ENCODE assay signal across 18 mouse cellular contexts in the genomic region with DNA sequence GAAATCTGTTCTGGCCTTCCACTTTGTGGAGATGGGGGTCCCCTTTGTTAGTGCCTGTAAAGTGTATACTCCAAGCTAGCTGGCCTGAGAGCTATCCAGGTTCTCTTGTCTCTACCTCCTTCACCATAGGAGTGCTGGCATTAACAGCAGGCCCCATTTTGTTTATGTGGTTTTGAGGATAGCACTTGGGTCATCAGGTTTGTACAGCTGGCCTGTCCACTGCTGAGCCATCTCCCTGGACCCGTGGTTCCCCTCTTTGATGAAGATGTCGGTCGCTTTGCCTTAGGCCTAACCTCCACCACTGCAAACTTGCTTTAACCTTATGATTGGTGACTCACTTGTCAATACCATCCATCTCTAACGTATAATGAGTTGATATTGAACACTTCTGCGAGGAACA. TPM values are rescaled to one million over a fixed set of nuclear protein-coding genes. Genes with fewer than 3 reads are reported as not detected.
DNase-seq lines count a peak whose midpoint lies in the region; ATAC-seq and TF ChIP-seq lines count a peak whose summit lies in the region.
"Had no signal": no experiment of that assay in that cellular context is flagged by ENCODE, and none has a peak within 500 bp of the region (broad histone marks: within the 10 kb centered on the region; RNA-seq: fewer than 3 reads in every experiment).

No protein-coding gene starts in this region.

- ATAC-seq in midbrain, embryonic 11.5 days (ENCODE audit: low FRiP score) = no peak
- no peak for ATAC-seq in midbrain, postnatal 0 days (ENCODE audit: low FRiP score)
- ATAC-seq: forebrain, embryonic 13.5 days; forebrain, embryonic 15.5 days; forebrain, postnatal 0 days had no signal

- TF ChIP-seq EP300 in heart, adult 2 months (IDR thresholded peaks at IDR 0.05; ENCODE audit: insufficient read depth, low read depth, low read length) = no peak

- peak; percentile 76 for DNase-seq in heart, adult 11 months
- DNase-seq in heart, adult 2 months = no peak
- DNase-seq in midbrain, embryonic 11.5 days (ENCODE audit: low spot score, missing footprints) = peak; percentile 57
- no peak for DNase-seq in midbrain, postnatal 0 days (ENCODE audit: low spot score)
- DNase-seq in kidney, postnatal 25 days = no peak
- DNase-seq: adrenal gland, adult 2 months; adrenal gland, postnatal 10 days; adrenal gland, postnatal 25 days; cerebellum, adult 11-12 months; cerebellum, adult 2 months; cerebellum, adult 9-10 months; cerebellum, postnatal 10 days; cerebellum, postnatal 25 days; forebrain, postnatal 0 days had no signal

- no peak for TF ChIP-seq CTCF in heart, adult 2 months (IDR thresholded peaks at IDR 0.05)
- TF ChIP-seq CTCF in midbrain, postnatal 0 days (IDR thresholded peaks at IDR 0.05) = no peak

- no peaks in the 10 kb centered on the region for H3K27me3 ChIP-seq in heart, adult 2 months (ENCODE audit: control insufficient read depth, insufficient read depth, low read length)
- no peaks in the 10 kb centered on the region for H3K27me3 ChIP-seq in midbrain, embryonic 11.5 days (ENCODE audit: control insufficient read depth, insufficient read depth, low read length)
- 0 out of 2 replicates have a peak, but pooled peaks cover 3% of the 10 kb centered on the region for H3K27me3 ChIP-seq in midbrain, postnatal 0 days (ENCODE audit: insufficient read depth, low read length)
- H3K27me3 ChIP-seq: embryonic facial prominence, embryonic 12.5 days; forebrain, embryonic 13.5 days; forebrain, embryonic 15.5 days had no signal

- 0 out of 2 replicates have a peak, but pooled peaks cover 1% of the 10 kb centered on the region for H3K79me2 ChIP-seq in heart, adult 2 months (replicated peaks; ENCODE audit: control insufficient read depth, insufficient read depth, low read length)

- WGBS in heart, adult 2 months = 88% methylated on average over 5 of the region's 5 CpGs
- WGBS in midbrain, embryonic 11.5 days = 88% methylated on average over 5 of the region's 5 CpGs
- 87% methylated on average over 5 of the region's 5 CpGs for WGBS in midbrain, postnatal 0 days

- H3K9ac ChIP-seq in heart, adult 2 months (ENCODE audit: low read depth, low read length) = no peak overlapping the region
- H3K9ac ChIP-seq in midbrain, embryonic 11.5 days (ENCODE audit: low read length) = no peak overlapping the region
- no peak overlapping the region for H3K9ac ChIP-seq in midbrain, postnatal 0 days (replicated peaks; ENCODE audit: low read length, poor library complexity, severe bottlenecking)
- H3K9ac ChIP-seq: embryonic facial prominence, embryonic 12.5 days; forebrain, embryonic 13.5 days; forebrain, embryonic 15.5 days; forebrain, postnatal 0 days had no signal

- no peaks in the 10 kb centered on the region for H3K9me3 ChIP-seq in midbrain, embryonic 11.5 days (ENCODE audit: control insufficient read depth, low read length)
- H3K9me3 ChIP-seq in midbrain, postnatal 0 days (ENCODE audit: low read length) = no peaks in the 10 kb centered on the region
- H3K9me3 ChIP-seq: embryonic facial prominence, embryonic 10.5 days; embryonic facial prominence, embryonic 12.5 days; forebrain, embryonic 13.5 days had no signal

- H3K4me1 ChIP-seq in heart, adult 2 months (ENCODE audit: control insufficient read depth, insufficient read depth, low read length) = peaks cover 2% of the 10 kb centered on the region; the same call in 1 of the 2 replicates
- H3K4me1 ChIP-seq in midbrain, embryonic 11.5 days (ENCODE audit: control insufficient read depth, insufficient read depth, low read length) = no peaks in the 10 kb centered on the region
- H3K4me1 ChIP-seq in midbrain, postnatal 0 days (ENCODE audit: insufficient read depth, low read length) = no peaks in the 10 kb centered on the region
- H3K4me1 ChIP-seq: embryonic facial prominence, embryonic 10.5 days; embryonic facial prominence, embryonic 12.5 days; forebrain, embryonic 13.5 days; forebrain, embryonic 15.5 days had no signal

- H3K27ac ChIP-seq in heart, adult 2 months = no peak overlapping the region
- no peak overlapping the region for H3K27ac ChIP-seq in midbrain, embryonic 11.5 days (ENCODE audit: low read depth, low read length)
- no peak overlapping the region for H3K27ac ChIP-seq in midbrain, postnatal 0 days (ENCODE audit: low read depth, low read length)
- H3K27ac ChIP-seq: embryonic facial prominence, embryonic 10.5 days; embryonic facial prominence, embryonic 12.5 days; forebrain, embryonic 13.5 days; forebrain, embryonic 15.5 days had no signal

- H3K4me2 ChIP-seq in midbrain, embryonic 11.5 days = no peak overlapping the region
- H3K4me2 ChIP-seq in midbrain, postnatal 0 days (ENCODE audit: low read depth, low read length, poor library complexity, severe bottlenecking) = no peak overlapping the region
- H3K4me2 ChIP-seq: embryonic facial prominence, embryonic 12.5 days; forebrain, embryonic 13.5 days; forebrain, embryonic 15.5 days had no signal

- intact Hi-C loops in heart, adult 2 months (cut with DNase I) = no loop called here

- no peaks in the 10 kb centered on the region for H3K36me3 ChIP-seq in heart, adult 2 months (ENCODE audit: control insufficient read depth, insufficient read depth, low read length)
- H3K36me3 ChIP-seq in midbrain, embryonic 11.5 days (ENCODE audit: control insufficient read depth, insufficient read depth, low read length) = no peaks in the 10 kb centered on the region
- H3K36me3 ChIP-seq in midbrain, postnatal 0 days (ENCODE audit: insufficient read depth, low read length) = no peaks in the 10 kb centered on the region
- H3K36me3 ChIP-seq: embryonic facial prominence, embryonic 10.5 days; embryonic facial prominence, embryonic 12.5 days; forebrain, embryonic 15.5 days had no signal

- no peak overlapping the region for H3K4me3 ChIP-seq in heart, adult 2 months
- H3K4me3 ChIP-seq in midbrain, embryonic 11.5 days (ENCODE audit: low read depth, low read length) = no peak overlapping the region
- H3K4me3 ChIP-seq in midbrain, postnatal 0 days (ENCODE audit: low read depth, low read length) = no peak overlapping the region
- H3K4me3 ChIP-seq: embryonic facial prominence, embryonic 10.5 days; embryonic facial prominence, embryonic 12.5 days; forebrain, embryonic 13.5 days; forebrain, embryonic 15.5 days had no signal

- TF ChIP-seq POLR2A in heart, adult 2 months (IDR thresholded peaks at IDR 0.05; ENCODE audit: insufficient read depth, low read depth, low read length) = no peak

RNA-seq across cellular contexts. Expression of a gene that starts 13.2 kb away (rescaled TPM):
- 10 to 100 TPM; 53.1 to 60.7 TPM for total RNA-seq in heart, adult 2 months (2021)
- 12.9 and 25.4 TPM in 2 replicates for polyA plus RNA-seq in heart, adult 2 months (2012; rRNA removed)
- polyA plus RNA-seq in midbrain, embryonic 11.5 days (2014; fragmentation: Nextera tagmentation; extraction: Ambion mirVana) = 0.62 and 0.92 TPM in 2 replicates
- total RNA-seq in midbrain, postnatal 0 days (2014; rRNA removed) = 1.6 TPM in 2 replicates
- 0.86 and 2.8 TPM in 2 replicates for polyA plus RNA-seq in midbrain, postnatal 0 days (2015; fragmentation: Nextera tagmentation; extraction: Ambion mirVana)

Comparison
In these comparisons a context has a peak if more than half of its experiments do, and no peak if none do; other contexts are left out.
1. DNase-seq: peak in heart, adult 11 months (single experiment) and midbrain, embryonic 11.5 days (single experiment); none in heart, adult 2 months (0 of 2), midbrain, postnatal 0 days (single experiment) and kidney, postnatal 25 days (0 of 2).